Mouse (Mus musculus): ENCODE measurements around the gene Rai14.
"Not testable (repeated sequence)": the region's sequence is repeated elsewhere in the genome, so short reads cannot be mapped to it uniquely, and the experiment has no call there.

The Rai14 gene

GRCm38 (mm10) chr15:10533361-10533760 is 181.1 kb downstream of the Rai14 start:
- DNase-seq (ENCODE audit: low spot score), result not testable (repeated sequence)

- no peak for DNase-seq (ENCODE audit: low spot score)
Observed at GRCm38 (mm10) chr15:10531352-10531751, 183.1 kb downstream of the Rai14 start.

GRCm38 (mm10) chr15:10525896-10526295 is 188.5 kb downstream of the Rai14 start:
- DNase-seq (ENCODE audit: low spot score), result no peak

Data from yolk sac, embryonic 10.5 days (tissue).